Mouse (Mus musculus) lung, adult 18-20 months (tissue): ENCODE results near the gene Dgkb.

Experiments
- DNase-seq, 2 experiments: peaks; one replicate each; pipeline ENCODE4 v3.0.0; 2022; ENCODE audit warnings: mixed read lengths in 2 of 2

Gene Dgkb

GRCm38 (mm10) chr12:37817426-37817825 lies at the start of gene Dgkb:
TSS of gene Dgkb (plus strand) at chr12:37817726.
- DNase-seq = no peak

DNA sequence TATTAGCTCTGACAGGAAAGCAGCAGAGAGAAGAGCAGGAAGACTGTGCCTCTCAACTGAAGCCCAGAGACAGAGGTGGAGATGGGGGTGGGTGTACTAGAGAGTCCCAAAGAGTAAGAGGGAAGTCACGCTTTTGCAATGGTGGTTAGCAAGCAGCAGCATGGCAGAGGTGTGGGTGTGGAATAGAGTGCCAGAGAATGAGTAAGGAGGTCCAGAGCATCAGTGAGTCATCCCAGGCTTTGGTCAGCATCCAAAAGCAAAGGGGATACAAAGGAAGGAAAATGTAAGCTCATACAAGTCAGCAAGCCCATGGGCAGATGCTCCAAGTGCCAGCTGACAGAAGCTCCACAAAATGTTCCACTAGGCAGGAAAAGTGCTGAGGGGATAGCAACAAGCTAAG lies 47.7 kb upstream of the Dgkb start:
- no peak for DNase-seq

GRCm38 (mm10) chr12:37773681-37774357 lies 43.7 kb upstream of the Dgkb start:
- DNase-seq = peak in 1 of 2 experiments; percentile 3

DNA sequence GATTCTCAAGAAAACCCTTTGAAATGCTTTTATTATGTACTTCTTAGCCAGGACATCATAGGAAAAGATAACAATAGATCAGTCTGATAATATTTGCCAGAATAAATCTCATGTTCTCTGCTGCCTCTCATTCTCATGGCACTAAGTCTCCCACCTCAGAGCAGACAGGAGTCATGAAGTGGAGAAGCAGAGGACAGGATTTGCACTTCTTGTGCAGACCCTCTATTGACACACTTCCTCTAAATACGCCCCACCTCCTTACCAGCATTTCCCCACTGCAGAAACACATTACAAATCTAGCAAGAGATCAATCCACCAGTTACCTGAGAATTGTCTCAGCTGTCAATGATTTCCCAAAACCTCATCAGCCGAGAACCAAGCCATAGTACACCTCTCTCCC lies 42.9 kb upstream of the Dgkb start:
- DNase-seq = no peak

- DNase-seq = no peak
These were observed 21.1 kb upstream of the Dgkb start for GRCm38 (mm10) chr12:37796265-37796928.

DNA sequence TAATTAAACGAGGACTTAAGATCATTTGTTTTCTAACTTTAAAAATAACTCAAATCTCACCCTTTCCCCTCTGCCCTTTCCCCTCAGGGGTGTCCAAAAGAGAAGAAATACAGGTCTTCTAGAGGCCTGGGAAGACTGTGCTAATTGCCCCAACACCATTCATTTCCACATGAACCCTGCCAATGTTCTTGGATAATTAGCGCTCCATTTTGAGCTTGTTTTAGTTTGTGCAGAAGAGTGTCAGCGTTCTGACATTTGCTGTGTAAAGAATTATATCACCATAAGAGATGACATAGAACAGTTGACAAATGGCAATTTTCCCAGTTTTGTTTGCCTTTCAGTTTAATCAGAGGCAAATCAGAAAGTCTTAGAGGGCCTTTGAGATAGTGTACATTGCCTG lies 3.4 kb upstream of the Dgkb start:
- no peak for DNase-seq

DNA sequence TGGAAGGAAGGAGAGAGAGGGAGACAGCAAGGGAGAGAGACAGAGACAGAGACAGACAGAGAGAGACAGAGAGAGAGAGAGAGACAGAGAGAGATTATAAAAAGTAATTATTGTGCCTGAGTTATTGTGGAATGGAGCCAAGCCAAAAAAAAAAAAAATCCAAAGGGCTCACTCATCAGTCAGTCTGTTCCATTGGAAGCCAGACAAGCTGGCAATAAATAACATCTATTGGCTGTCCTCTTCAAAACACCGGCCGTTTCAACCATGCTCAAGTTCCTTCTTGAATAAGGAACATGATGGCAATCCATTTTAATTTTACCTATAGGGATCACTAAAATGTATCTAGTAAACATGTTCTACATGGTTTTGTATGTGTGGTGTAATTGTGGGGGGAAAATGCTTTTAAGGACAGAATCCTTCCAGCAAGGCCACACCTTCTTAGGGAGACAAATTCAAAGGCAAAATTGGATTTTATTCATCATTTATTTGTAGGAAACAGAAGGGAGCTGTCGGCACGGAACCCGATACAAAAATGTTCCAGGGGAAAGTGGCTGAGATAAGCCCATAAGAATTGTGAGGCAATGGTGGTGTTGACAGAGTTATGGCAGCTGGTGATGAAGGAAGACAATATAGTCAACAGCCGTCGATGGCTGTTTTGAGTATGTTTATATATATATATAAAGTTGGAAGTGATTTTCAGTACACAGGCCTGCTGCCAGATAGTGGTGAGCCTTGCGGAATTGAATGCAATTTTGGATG lies 3.7 kb downstream of the Dgkb start:
- DNase-seq = peak in 1 of 2 experiments; percentile 10

DNA sequence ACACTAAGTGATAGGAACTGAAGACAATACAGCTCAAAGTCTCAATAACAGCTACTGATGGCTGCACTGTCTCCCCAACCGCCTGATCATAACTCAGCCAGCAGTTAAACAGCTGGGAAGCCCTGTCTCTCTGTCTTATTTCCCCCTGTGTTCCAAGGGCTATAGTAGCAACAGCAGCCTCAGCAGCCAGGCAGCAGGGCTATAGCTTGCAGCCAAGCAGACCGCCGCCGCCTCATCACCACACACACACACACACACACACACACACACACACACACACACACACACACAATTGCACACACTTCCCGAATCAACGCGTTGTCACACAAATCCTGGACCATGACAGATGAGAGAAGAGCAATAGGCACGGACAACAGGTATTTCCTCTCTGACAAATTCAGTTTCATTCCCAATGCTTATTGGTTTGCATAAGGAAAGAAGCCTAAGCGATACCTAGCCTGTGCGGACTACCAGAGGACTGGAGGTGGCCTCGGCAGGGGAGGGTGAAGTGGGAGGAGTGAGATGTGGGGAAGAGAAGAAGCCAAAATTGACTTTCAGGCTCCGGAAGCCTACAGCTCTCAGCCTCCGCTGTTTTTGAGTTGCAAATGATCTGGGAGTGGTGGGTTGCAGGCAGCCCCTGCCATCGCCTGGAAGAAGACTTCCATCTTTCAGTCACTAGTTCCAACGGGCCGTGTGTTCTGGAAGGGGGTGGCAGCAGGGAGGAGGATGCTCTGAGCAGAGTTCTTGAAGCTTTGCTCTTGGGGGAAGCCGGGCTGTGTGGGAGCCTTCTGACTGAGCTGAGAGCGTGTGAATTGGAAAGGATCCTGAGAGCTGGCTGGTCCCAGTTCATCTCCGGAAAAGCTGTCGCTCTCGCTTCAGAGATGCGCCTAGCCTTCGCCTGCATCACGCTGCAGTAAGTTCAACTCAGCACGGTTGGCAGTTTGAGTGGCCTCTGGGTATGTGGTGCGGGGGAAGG lies 62.8 kb downstream of the Dgkb start:
- no peak for DNase-seq

- DNase-seq = no peak
These were observed 63.9 kb downstream of the Dgkb start for GRCm38 (mm10) chr12:37881376-37881775.

GRCm38 (mm10) chr12:37882796-37883195 lies 65.3 kb downstream of the Dgkb start:
- DNase-seq = no peak

GRCm38 (mm10) chr12:37883781-37884180 lies 66.3 kb downstream of the Dgkb start:
- DNase-seq = no peak

- no peak for DNase-seq
These were observed 71.1 kb downstream of the Dgkb start for GRCm38 (mm10) chr12:37888591-37888990.

GRCm38 (mm10) chr12:37889431-37889830 lies 71.9 kb downstream of the Dgkb start:
- DNase-seq = no peak

DNA sequence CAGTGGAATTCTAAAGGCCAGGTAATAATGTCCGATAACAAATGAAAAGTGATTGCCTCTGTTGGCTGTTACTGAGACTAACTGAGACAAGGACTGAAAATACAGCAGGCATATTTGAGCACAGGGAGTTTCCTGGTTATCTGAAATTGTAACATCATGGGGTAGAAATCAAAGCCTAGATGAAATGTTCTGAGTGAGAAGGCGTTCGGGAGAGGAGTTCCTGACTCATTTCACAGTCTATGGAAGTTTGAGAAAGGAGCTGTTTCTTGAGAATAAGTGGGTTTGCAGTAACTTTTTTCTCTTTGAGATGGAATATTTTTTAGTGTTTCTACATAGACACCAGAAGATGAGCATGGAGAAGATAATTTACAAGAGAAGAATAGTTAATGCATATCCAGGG lies 73.8 kb downstream of the Dgkb start:
- DNase-seq = no peak

GRCm38 (mm10) chr12:37942163-37942562 lies 124.6 kb downstream of the Dgkb start:
- DNase-seq = no peak

DNA sequence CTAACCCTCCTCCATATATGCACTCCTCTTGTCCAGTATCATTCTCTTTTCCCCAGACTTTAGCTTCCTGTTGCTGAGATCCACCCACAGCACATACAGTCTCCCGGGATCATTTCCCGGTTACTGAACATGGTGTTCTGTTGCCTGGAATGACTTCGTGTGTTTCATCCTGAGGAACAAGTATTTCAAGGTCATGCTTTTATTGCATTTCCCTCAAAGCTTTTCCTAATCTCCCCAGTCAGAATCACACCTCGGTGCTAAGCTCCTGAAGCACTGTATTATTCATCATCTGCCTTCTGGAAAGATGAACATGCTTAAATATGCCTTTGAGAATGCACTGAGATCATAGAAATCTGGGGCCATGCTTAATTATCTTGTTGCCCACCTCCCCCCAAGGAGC lies 138.7 kb downstream of the Dgkb start:
- no peak for DNase-seq

GRCm38 (mm10) chr12:37971482-37971881 lies 154.0 kb downstream of the Dgkb start:
- no peak for DNase-seq

- no peak for DNase-seq
These were observed 161.1 kb downstream of the Dgkb start for GRCm38 (mm10) chr12:37978498-37979187.

GRCm38 (mm10) chr12:37985352-37985751 lies 167.8 kb downstream of the Dgkb start:
- no peak for DNase-seq

DNA sequence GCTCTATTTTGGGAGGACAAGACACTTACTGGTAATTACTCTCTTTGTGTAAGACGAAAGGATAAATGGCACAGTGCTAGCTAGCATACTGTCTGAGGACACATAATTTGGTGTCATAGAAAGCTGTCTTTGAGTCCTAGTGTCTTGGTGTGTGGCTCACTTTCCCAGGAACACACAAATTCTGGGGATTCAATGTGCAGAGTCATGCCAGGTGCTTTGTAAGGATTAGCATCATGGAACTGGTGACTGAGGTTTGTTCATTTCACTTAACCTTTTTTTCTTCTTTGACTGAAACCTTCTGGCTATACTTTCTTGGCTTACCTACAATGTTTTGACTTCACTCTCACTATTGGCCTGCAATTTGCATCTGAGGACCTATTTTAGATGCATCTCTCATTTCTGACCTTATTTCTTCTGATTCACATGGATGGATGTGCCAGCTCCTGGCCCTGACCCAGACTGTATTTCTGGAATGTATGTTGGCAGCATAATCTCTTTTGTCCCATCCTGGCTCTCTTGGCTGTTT lies 170.6 kb downstream of the Dgkb start:
- no peak for DNase-seq

GRCm38 (mm10) chr12:37993221-37993620 lies 175.7 kb downstream of the Dgkb start:
- DNase-seq = no peak
